Comparison of ENCODE assay signal across 18 mouse cellular contexts in the genomic region with DNA sequence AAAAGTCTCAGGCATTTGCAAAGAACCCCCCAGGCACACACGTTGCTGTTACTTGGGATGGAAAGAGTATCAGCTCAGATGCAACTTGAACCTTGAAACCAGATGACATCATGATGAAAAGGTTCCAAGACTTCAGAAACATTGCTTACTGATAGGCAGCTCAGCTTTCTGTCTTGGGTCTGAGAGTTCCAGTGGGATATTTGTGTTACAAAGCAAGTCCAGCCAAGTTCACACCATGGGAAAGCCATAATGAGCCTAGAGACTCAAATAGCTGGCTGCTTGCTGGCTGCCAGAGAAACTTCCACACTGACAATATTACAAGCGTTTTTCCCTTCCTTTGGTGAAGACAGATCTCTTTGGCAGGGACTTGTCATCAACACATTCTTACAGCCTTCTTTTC.
DNase-seq lines count a peak whose midpoint lies in the region; ATAC-seq and TF ChIP-seq lines count a peak whose summit lies in the region.
"Had no signal": no experiment of that assay in that cellular context is flagged by ENCODE, and none has a peak within 500 bp of the region (broad histone marks: within the 10 kb centered on the region; RNA-seq: fewer than 3 reads in every experiment).

No protein-coding gene starts in this region.

- DNase-seq in forebrain, embryonic 14.5 days (ENCODE audit: low spot score): peak; percentile 27
- DNase-seq in heart, adult 2 months: peak in 1 of 2 experiments; percentile 6
- DNase-seq in heart, postnatal 25 days (ENCODE audit: low spot score): no peak
- peak; percentile 16 for DNase-seq in hindbrain, postnatal 0 days (ENCODE audit: low spot score)
- no peak for DNase-seq in embryo, embryonic 9.5 days (ENCODE audit: extremely low spot score)
- DNase-seq: adrenal gland, postnatal 25 days; kidney, adult 11 months; layer of hippocampus, postnatal 36 days; liver, embryonic 13.5 days had no signal

- no peak overlapping the region for H3K9ac ChIP-seq in forebrain, embryonic 14.5 days (ENCODE audit: low read length)
- H3K9ac ChIP-seq in forebrain, embryonic 13.5 days: no peak overlapping the region
- H3K9ac ChIP-seq in heart, adult 2 months (ENCODE audit: low read depth, low read length): no peak overlapping the region
- H3K9ac ChIP-seq in hindbrain, postnatal 0 days (replicated peaks; ENCODE audit: low read length): no peak overlapping the region
- no peak overlapping the region for H3K9ac ChIP-seq in hindbrain, embryonic 13.5 days
- no peak overlapping the region for H3K9ac ChIP-seq in limb, embryonic 15.5 days
- H3K9ac ChIP-seq: embryonic facial prominence, embryonic 15.5 days; hindbrain, embryonic 15.5 days; liver, embryonic 13.5 days; neural tube, embryonic 13.5 days; stomach, embryonic 15.5 days had no signal

- H3K27me3 ChIP-seq in forebrain, embryonic 14.5 days (replicated peaks; ENCODE audit: control insufficient read depth, insufficient read depth, low read length): no peaks in the 10 kb centered on the region
- no peaks in the 10 kb centered on the region for H3K27me3 ChIP-seq in forebrain, embryonic 13.5 days
- H3K27me3 ChIP-seq in heart, adult 2 months (ENCODE audit: control insufficient read depth, insufficient read depth, low read length): no peaks in the 10 kb centered on the region
- no peaks in the 10 kb centered on the region for H3K27me3 ChIP-seq in hindbrain, postnatal 0 days (ENCODE audit: insufficient read depth, low read length)
- no peaks in the 10 kb centered on the region for H3K27me3 ChIP-seq in hindbrain, embryonic 13.5 days
- H3K27me3 ChIP-seq in limb, embryonic 15.5 days: no peaks in the 10 kb centered on the region
- H3K27me3 ChIP-seq: embryonic facial prominence, embryonic 15.5 days; hindbrain, embryonic 15.5 days; liver, embryonic 13.5 days; neural tube, embryonic 13.5 days; stomach, embryonic 15.5 days had no signal

- H3K27ac ChIP-seq in forebrain, embryonic 14.5 days (ENCODE audit: low read depth, low read length): no peak overlapping the region
- H3K27ac ChIP-seq in forebrain, embryonic 13.5 days: no peak overlapping the region
- peak overlapping the region; percentile 64 for H3K27ac ChIP-seq in heart, adult 2 months
- H3K27ac ChIP-seq in hindbrain, postnatal 0 days: no peak overlapping the region
- no peak overlapping the region for H3K27ac ChIP-seq in hindbrain, embryonic 13.5 days
- H3K27ac ChIP-seq in limb, embryonic 15.5 days: peak overlapping the region; percentile 38; the same call in 1 of the 2 replicates
- H3K27ac ChIP-seq: embryonic facial prominence, embryonic 15.5 days; hindbrain, embryonic 15.5 days; kidney, postnatal 0 days; liver, embryonic 13.5 days; neural tube, embryonic 13.5 days; stomach, embryonic 15.5 days had no signal

- H3K79me2 ChIP-seq in heart, adult 2 months (replicated peaks; ENCODE audit: control insufficient read depth, insufficient read depth, low read length): no peaks in the 10 kb centered on the region

- no peaks in the 10 kb centered on the region for H3K4me1 ChIP-seq in forebrain, embryonic 14.5 days (ENCODE audit: control insufficient read depth, insufficient read depth, low read length)
- H3K4me1 ChIP-seq in forebrain, embryonic 13.5 days: no peaks in the 10 kb centered on the region
- H3K4me1 ChIP-seq in heart, adult 2 months (ENCODE audit: control insufficient read depth, insufficient read depth, low read length): no peaks in the 10 kb centered on the region
- 0 out of 2 replicates have a peak, but pooled peaks cover 4% of the 10 kb centered on the region for H3K4me1 ChIP-seq in hindbrain, postnatal 0 days (ENCODE audit: insufficient read depth, low read length)
- no peaks in the 10 kb centered on the region for H3K4me1 ChIP-seq in hindbrain, embryonic 13.5 days (replicated peaks)
- no peaks in the 10 kb centered on the region for H3K4me1 ChIP-seq in limb, embryonic 15.5 days
- H3K4me1 ChIP-seq: embryonic facial prominence, embryonic 15.5 days; hindbrain, embryonic 15.5 days; liver, embryonic 13.5 days; neural tube, embryonic 13.5 days; stomach, embryonic 15.5 days had no signal

- 53% methylated on average over 2 of the region's 2 CpGs for WGBS in forebrain, embryonic 14.5 days
- WGBS in forebrain, embryonic 13.5 days: 61% methylated on average over 2 of the region's 2 CpGs
- WGBS in heart, adult 2 months: 28% methylated on average over 2 of the region's 2 CpGs
- WGBS in hindbrain, postnatal 0 days: 44% methylated on average over 2 of the region's 2 CpGs
- 63% methylated on average over 2 of the region's 2 CpGs for WGBS in hindbrain, embryonic 13.5 days
- WGBS in limb, embryonic 15.5 days: 26% methylated on average over 2 of the region's 2 CpGs

- no peaks in the 10 kb centered on the region for H3K9me3 ChIP-seq in forebrain, embryonic 14.5 days (replicated peaks; ENCODE audit: control insufficient read depth, low read length)
- no peaks in the 10 kb centered on the region for H3K9me3 ChIP-seq in forebrain, embryonic 13.5 days (replicated peaks)
- H3K9me3 ChIP-seq in hindbrain, postnatal 0 days (ENCODE audit: low read length): no peaks in the 10 kb centered on the region
- no peaks in the 10 kb centered on the region for H3K9me3 ChIP-seq in hindbrain, embryonic 13.5 days
- H3K9me3 ChIP-seq in limb, embryonic 15.5 days: no peaks in the 10 kb centered on the region
- H3K9me3 ChIP-seq: embryonic facial prominence, embryonic 15.5 days; hindbrain, embryonic 15.5 days; liver, embryonic 13.5 days; neural tube, embryonic 13.5 days; stomach, embryonic 15.5 days had no signal

- ATAC-seq in forebrain, embryonic 14.5 days: no peak
- no peak for ATAC-seq in forebrain, embryonic 13.5 days
- ATAC-seq in hindbrain, postnatal 0 days: peak; percentile 56
- ATAC-seq in hindbrain, embryonic 13.5 days (ENCODE audit: low FRiP score): no peak
- ATAC-seq in limb, embryonic 15.5 days (ENCODE audit: insufficient number of reproducible peaks, low FRiP score, low TSS enrichment, low read depth): 0 out of 2 replicates have a peak, but pooled peaks have one; percentile 44
- ATAC-seq: midbrain, embryonic 16.5 days had no signal

- TF ChIP-seq POLR2A in heart, adult 2 months (IDR thresholded peaks at IDR 0.05; ENCODE audit: insufficient read depth, low read depth, low read length): no peak

- H3K4me2 ChIP-seq in forebrain, embryonic 14.5 days (ENCODE audit: low read length): no peak overlapping the region
- H3K4me2 ChIP-seq in forebrain, embryonic 13.5 days: no peak overlapping the region
- H3K4me2 ChIP-seq in hindbrain, postnatal 0 days (ENCODE audit: low read depth, low read length): no peak overlapping the region
- H3K4me2 ChIP-seq in hindbrain, embryonic 13.5 days: no peak overlapping the region
- no peak overlapping the region for H3K4me2 ChIP-seq in limb, embryonic 15.5 days
- H3K4me2 ChIP-seq: embryonic facial prominence, embryonic 15.5 days; hindbrain, embryonic 15.5 days; liver, embryonic 13.5 days; neural tube, embryonic 13.5 days; stomach, embryonic 15.5 days had no signal

- H3K36me3 ChIP-seq in forebrain, embryonic 14.5 days (ENCODE audit: control insufficient read depth, insufficient read depth, low read length): no peaks in the 10 kb centered on the region
- H3K36me3 ChIP-seq in forebrain, embryonic 13.5 days (ENCODE audit: poor library complexity, severe bottlenecking): no peaks in the 10 kb centered on the region
- H3K36me3 ChIP-seq in heart, adult 2 months (ENCODE audit: control insufficient read depth, insufficient read depth, low read length): no peaks in the 10 kb centered on the region
- H3K36me3 ChIP-seq in hindbrain, postnatal 0 days (ENCODE audit: insufficient read depth, low read length): no peaks in the 10 kb centered on the region
- no peaks in the 10 kb centered on the region for H3K36me3 ChIP-seq in hindbrain, embryonic 13.5 days
- H3K36me3 ChIP-seq in limb, embryonic 15.5 days: no peaks in the 10 kb centered on the region
- H3K36me3 ChIP-seq: embryonic facial prominence, embryonic 15.5 days; hindbrain, embryonic 15.5 days; liver, embryonic 13.5 days; neural tube, embryonic 13.5 days; stomach, embryonic 15.5 days had no signal

- intact Hi-C loops in heart, adult 2 months (cut with DNase I): no loop called here
- intact Hi-C loops in heart, postnatal 25 days (cut with DNase I): no loop called here

- no peak for TF ChIP-seq EP300 in heart, adult 2 months (IDR thresholded peaks at IDR 0.05; ENCODE audit: insufficient read depth, low read depth, low read length)

- no peak for TF ChIP-seq CTCF in heart, adult 2 months (IDR thresholded peaks at IDR 0.05)
- TF ChIP-seq CTCF in hindbrain, postnatal 0 days (IDR thresholded peaks at IDR 0.05; ENCODE audit: low read depth): no peak

- no peak overlapping the region for H3K4me3 ChIP-seq in forebrain, embryonic 14.5 days (ENCODE audit: low read depth, low read length)
- no peak overlapping the region for H3K4me3 ChIP-seq in forebrain, embryonic 13.5 days
- H3K4me3 ChIP-seq in heart, adult 2 months: no peak overlapping the region
- no peak overlapping the region for H3K4me3 ChIP-seq in hindbrain, postnatal 0 days (ENCODE audit: low read length)
- H3K4me3 ChIP-seq in hindbrain, embryonic 13.5 days: no peak overlapping the region
- no peak overlapping the region for H3K4me3 ChIP-seq in limb, embryonic 15.5 days
- H3K4me3 ChIP-seq: embryonic facial prominence, embryonic 15.5 days; hindbrain, embryonic 15.5 days; liver, embryonic 13.5 days; neural tube, embryonic 13.5 days; stomach, embryonic 15.5 days had no signal

Comparison
In these comparisons a context has a peak if more than half of its experiments do, and no peak if none do; other contexts are left out.
1. ATAC-seq: peak in hindbrain, postnatal 0 days (single experiment) and limb, embryonic 15.5 days (single experiment); none in forebrain, embryonic 14.5 days (single experiment), forebrain, embryonic 13.5 days (single experiment) and hindbrain, embryonic 13.5 days (single experiment).
2. DNase-seq: peak in forebrain, embryonic 14.5 days (single experiment) and hindbrain, postnatal 0 days (single experiment); none in heart, postnatal 25 days (single experiment) and embryo, embryonic 9.5 days (single experiment).
3. H3K27ac ChIP-seq: peak in heart, adult 2 months (single experiment) and limb, embryonic 15.5 days (single experiment); none in forebrain, embryonic 14.5 days (single experiment), forebrain, embryonic 13.5 days (single experiment), hindbrain, postnatal 0 days (single experiment) and hindbrain, embryonic 13.5 days (single experiment).